Mouse (Mus musculus): Measurements from ENCODE around the gene Vps13a. TPM values are rescaled to one million over a fixed set of nuclear protein-coding genes. Genes with fewer than 3 reads are reported as not detected.

Vps13a gene
- 243 TPM for polyA plus RNA-seq (2014; fragmentation: Illumina TruSeq; extraction: RNeasy Lipid Tissue Mini Kit (QIAGEN cat#74804); ENCODE audit: low read depth, low replicate concordance)

DNA sequence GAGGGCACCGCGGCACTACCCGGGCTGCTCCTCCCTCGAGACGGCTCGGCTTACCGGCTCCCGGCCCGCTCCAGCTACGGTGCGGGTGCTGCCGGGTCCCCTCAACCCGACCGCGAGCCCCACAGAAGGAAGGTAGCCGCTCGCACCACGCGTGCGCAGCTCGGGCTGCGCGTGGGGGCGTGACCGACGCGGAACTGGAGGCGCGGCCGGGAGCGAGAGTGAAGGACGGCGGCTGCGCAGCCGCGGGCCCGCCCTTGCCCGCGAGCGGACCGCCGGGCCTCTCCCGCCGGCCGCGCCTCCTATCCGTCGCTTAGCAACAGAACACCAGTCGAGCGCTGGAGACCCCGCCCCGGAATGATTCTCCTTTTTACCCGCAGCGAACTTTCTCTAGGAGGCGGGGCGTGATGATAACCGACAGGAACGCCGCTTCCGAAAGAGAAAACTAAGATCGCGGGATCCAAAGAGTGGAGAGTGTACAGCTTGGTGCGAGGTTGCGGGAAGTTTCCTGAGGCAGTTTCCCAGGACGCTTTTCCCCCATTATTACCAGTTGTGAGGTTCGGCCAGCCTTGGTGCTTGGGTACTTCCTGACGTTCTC, at the start of gene Vps13a:
TSS of gene Vps13a (minus strand) at position 144 of the 595 bp plus-strand sequence.

Other genes starting within 250 kb of the Vps13a start
- not detected for gene Foxb2, start 92.9 kb upstream of the Vps13a start, polyA plus RNA-seq (2014; fragmentation: Illumina TruSeq; extraction: RNeasy Lipid Tissue Mini Kit (QIAGEN cat#74804); ENCODE audit: low read depth, low replicate concordance)
- 0.78 TPM for gene Prune2, start 175.2 kb upstream of the Vps13a start, polyA plus RNA-seq (2014; fragmentation: Illumina TruSeq; extraction: RNeasy Lipid Tissue Mini Kit (QIAGEN cat#74804); ENCODE audit: low read depth, low replicate concordance)